Mouse (Mus musculus): ENCODE data around the gene Sec24d. TPM values are rescaled to one million over a fixed set of nuclear protein-coding genes. Genes with fewer than 3 reads are reported as not detected.
"Not testable (repeated sequence)": the region's sequence is repeated elsewhere in the genome, so short reads cannot be mapped to it uniquely, and the experiment has no call there.

Sec24d gene
- total RNA-seq, 2 experiments from 2014 or later: 65.0 to 67.8 TPM

DNA sequence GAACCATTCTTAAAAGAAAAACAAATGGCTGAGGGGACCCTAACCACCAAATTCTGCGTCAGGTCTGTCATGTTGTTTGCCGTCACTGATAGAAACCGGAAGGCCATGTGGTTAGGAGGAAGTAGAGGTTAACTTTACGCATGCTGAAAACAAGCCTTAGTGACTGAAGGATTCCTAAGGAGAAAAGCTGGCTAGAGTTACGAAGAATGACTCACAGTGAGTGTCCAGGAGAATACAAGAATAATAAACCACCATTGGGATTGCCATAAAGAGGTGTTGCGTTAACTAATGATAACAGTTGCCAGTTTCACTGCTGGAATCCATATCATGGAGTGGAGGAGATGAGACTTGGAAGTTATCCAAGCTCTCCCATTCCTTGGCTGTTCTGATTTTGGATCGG is 67.7 kb downstream of the Sec24d start:
- intact Hi-C loops (cut with DNase I): no loop called here
- DNase-seq: no peak

DNA sequence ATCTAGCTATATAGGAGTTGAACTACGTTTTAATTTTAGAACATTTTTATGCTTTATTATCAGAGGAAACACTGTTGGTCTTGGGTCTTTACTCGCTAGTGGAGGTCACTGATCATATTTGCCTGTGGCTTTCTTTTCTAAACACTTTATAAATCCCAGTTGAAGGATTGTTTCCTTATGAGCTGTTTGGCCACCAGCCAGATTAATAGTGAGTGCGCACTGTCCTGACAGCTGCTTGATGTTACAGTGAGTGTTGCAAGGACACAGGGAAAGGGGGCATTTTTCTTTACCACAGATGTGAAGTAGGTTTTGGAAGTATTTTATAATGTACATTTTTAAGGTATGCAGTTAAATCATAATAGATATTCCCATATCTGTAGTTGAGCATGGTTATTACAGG is 68.2 kb downstream of the Sec24d start:
- intact Hi-C loops (cut with DNase I): no loop called here
- DNase-seq: peak; percentile 47 to 60

DNA sequence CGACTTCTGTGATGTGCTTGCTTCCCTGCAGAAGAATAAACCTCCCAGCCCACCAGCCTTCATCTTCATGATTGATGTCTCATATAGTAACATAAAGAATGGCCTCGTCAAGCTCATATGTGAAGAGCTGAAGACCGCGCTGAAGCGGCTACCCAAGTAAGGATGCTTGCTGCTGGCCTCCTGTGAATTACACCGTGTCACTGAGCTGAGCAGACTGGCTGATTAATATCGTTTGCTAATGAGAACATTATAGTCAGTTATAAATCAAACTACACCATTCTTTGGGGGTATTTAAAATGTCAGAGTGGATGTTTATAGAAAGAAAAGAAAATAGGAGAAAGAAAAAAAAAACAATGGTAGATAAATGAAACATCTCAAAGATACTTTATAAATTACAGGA is 69.2 kb downstream of the Sec24d start:
- intact Hi-C loops (cut with DNase I): no loop called here
- DNase-seq: no peak

DNA sequence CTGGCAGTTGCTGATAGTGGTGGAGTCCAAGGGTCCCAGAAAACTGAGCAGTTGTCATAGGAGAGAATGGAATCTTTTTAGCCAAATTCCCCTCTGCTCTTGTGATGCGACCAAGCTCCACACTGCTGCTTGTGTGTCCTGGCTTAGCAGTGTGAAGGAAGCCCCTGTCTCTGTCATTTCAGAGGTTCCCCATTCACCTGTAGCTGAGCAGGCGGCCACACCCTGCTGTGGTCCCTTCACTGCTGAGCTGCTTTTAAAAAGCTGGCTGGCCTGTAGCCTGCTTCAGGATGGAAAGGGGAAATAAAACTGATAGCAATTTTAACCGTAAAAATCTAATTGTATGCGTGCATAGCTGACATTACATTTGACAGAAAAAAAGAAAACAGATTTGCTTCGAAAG is 69.7 kb downstream of the Sec24d start:
- intact Hi-C loops (cut with DNase I): no loop called here
- DNase-seq: no peak

DNA sequence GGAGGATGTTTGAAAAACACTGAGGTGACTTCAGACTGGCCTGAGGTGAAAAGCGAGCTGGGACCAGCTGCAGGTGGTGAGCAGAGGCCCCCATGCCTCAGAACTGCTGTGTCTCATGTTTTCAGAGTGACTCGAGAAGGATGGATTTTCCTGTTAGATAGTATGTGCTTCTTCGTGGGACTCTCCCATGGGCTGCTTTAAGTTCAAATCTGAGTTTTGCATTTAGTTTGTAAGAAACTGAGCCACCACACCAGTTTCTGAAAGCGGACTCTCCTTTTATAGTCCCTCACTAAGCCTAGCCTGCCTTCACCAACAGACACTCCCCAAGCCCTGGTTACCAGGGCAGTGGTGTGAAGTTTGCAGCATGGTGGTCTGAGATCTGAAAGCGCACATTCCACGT is 70.6 kb downstream of the Sec24d start:
- intact Hi-C loops (cut with DNase I): no loop called here
- no peak for DNase-seq

DNA sequence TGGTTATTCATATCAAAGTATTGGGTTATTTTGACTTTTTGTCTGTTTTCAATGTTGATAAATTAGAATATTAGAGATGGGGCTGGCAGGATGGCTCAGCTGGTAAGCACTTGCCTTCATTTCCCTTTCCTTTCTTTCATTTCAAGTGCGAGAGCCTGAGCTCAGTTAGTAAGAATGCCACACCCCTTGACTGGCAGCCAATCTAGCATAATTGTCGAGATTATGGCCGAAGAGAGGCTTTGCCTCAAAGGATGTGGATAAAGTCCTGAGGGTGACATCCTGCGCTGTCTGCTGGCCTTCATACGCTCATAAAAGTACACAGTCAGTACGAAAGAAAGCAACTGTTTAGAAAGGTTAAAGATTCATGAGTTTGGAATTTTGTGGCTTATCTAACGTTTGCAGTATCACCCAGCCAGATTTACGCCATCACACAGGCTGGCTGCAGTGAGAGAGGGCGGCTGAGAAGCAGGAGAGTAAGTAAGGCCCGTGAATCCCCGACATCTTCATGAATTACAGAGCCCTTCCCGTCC is 71.5 kb downstream of the Sec24d start:
- DNase-seq: peak in 1 of 2 experiments; percentile 35
- intact Hi-C loops (cut with DNase I): no loop called here

DNA sequence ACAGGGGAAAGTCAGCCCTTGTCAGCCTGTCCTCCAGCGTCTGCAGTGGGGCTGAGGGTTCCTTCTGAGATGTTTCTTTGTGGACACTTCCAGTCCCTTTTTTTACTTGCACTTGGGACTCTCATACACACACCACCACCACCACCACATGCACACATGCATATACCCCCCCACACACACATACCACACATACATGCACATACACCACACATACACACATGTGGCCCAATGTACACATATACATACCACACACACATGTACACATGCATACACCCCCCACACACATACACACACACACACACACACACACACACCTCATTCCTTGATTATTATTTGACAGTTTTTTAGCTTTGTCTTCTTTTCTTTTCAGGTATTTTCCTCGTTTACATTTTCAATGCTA is 73.8 kb downstream of the Sec24d start:
- intact Hi-C loops (cut with DNase I): loop anchor here (10.0 kb wide), 1 partner anchor 386 kb away; no protein-coding TSS in a partner anchor
- no peak for DNase-seq

DNA sequence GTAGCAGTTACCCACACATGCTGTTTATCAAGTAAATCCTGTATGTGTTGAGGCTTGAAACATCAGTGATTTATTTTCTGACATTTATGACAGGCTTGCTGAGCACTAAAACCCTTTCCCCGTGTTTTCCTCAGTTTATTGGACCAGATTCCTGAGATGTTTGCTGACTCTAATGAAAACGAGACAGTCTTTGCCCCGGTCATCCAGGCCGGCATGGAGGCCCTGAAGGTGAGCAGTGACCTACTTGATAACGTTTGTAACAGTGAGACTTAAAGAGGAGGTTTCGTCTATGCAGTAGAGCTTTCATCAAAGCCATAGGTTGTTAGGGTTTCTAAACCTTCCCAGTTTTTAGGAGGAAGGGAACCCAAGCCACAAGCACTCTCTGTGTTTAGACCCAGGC is 76.4 kb downstream of the Sec24d start:
- DNase-seq: no peak

DNA sequence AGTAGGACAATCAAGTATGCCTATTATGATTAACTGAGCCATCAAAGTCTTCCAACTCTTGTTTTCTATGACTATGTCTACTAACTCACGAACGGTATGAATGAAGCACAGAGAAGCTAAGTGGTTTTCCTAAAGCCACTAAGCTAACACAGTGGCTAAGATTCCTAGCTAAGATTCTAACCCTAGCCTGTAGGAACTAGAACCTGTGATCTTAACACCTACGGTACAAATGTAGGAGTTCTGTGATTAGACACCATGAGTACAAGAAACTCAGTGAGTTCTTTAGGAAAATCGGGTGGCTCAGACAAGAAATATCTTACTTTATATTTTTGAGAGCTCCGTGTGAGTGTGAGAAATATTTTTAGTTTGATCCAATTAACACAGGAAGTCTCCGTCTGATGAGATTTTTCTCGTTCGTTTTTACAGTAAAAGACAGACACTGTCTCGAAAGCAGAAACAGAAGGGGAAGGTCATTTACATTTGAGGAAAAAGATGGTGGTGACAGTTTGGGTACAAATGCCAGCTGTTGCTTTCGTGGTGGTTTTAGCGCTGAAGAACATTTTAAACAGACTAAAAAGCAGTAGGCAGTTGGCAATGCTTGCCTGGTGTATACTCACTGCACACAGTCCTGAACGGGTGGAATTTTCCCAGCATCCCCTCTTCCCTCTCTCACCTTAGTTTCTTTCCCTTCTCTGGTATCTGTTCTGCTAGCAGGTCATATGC is 81.0 kb downstream of the Sec24d start:
- intact Hi-C loops (cut with DNase I): loop anchor here (10.0 kb wide), 1 partner anchor 393 kb away; no protein-coding TSS in a partner anchor
- DNase-seq: no peak

More for the DNA sequence above, 76.4 kb downstream of the Sec24d start:
- intact Hi-C loops (cut with DNase I): loop anchor here (10.0 kb wide), 1 partner anchor 389 kb away; no protein-coding TSS in a partner anchor

DNA sequence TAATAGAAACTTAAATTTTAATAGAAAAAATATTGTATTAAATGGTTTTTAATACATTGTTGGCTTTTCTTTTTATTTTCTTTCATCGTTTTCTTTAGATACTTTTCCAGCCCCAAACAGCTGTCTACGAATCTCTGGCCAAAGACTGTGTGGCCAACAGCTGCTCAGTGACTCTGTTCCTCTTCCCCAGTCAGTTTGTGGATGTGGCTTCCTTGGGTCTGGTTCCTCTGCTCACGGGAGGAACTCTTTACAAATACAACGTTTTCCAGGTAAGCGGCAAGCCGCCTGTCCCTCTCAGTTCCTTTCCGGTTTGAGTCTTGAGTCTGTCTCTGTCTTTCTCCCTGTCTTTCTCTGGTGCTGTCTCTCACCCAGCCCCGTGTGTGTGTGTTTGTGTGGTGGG is 83.3 kb downstream of the Sec24d start:
- intact Hi-C loops (cut with DNase I): loop anchor here (2.0 to 10.0 kb wide), 2 partner anchors 26 to 416 kb away; no protein-coding TSS in a partner anchor
- DNase-seq: no peak

DNA sequence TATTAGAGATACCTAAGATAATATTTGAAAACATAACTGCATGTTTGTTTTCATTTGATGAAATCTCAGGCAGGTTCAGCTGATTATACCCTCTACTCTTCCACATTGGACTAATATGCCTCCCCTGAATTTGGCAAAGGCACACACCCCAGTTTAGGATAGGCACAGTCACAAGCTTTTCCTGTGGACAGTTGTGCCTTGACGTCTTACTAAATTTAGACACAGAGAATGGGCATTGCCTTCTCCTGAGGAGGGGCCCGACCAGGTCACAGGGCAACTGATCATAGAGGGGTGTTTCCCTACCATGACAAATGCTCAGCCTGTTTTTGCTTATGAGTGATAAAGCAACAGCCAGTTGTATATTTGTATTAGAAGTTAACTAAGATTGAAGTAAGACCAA is 84.3 kb downstream of the Sec24d start:
- intact Hi-C loops (cut with DNase I): loop anchor here (2.0 to 10.0 kb wide), 2 partner anchors 27 to 417 kb away; no protein-coding TSS in a partner anchor

DNA sequence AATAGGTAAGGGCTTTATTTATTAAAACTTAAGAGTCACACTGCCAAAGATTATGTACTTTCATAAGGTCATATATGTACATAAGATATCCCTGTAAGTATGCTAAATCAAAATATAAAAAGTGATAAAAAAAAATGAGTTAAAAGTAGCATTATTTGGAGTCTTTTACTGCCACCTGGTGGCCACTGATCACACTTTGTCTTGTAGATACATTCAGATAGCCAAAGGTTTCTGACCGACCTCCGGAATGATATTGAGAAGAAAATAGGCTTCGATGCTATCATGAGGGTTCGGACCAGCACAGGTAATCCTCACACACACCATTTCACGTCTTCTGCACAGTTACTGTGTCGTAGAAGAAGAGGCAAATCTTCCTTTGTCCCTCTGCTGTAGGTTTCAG is 85.9 kb downstream of the Sec24d start:
- peak in 1 of 2 experiments; percentile 69 for DNase-seq
- intact Hi-C loops (cut with DNase I): loop anchor here (2.0 to 10.0 kb wide), 3 partner anchors 184 to 418 kb away; no protein-coding TSS in a partner anchor

More for the DNA sequence above, 84.3 kb downstream of the Sec24d start:
- DNase-seq: no peak

DNA sequence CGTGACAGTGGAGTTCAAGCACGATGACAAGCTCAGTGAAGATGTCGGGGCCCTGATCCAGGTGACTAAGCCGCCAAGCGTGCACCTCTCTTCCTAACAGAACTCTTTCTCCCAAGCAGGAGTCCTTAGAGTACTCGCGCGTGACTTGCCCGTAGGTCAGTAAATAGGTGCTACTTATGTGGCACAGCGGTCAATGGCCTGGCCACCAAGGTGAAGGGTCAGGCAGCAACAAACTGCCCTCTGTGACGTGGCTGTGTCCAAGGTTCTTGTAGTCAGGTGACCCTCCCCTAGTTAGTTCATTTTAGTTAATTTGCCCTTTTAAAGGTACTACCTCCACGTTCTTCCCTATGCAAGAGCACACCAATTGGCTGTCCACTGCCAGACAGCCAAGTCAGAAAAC is 86.4 kb downstream of the Sec24d start:
- intact Hi-C loops (cut with DNase I): loop anchor here (2.0 to 10.0 kb wide), 3 partner anchors 185 to 419 kb away; no protein-coding TSS in a partner anchor
- no peak for DNase-seq

DNA sequence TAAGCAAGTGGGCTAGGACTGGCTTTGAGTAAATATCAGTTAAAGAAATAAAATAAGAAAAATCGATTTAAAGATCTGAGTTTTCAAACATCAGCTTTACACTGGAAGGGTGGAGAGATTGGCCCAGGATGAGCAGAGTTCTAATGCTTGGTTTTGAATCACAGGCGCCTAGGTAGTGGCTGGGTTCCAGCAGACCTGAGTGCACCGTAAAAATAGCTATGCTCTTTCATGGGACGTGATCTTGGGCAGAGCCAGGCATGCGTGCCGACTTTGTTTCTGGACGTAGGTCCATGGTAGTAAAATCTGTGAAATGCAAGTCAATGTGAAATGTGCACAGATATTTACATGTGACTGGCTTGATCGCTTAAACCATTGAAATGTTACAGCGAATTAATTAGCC is 87.1 kb downstream of the Sec24d start:
- intact Hi-C loops (cut with DNase I): loop anchor here (10.0 kb wide), 1 partner anchor 420 kb away; no protein-coding TSS in a partner anchor
- DNase-seq: peak; percentile 57 to 71

DNA sequence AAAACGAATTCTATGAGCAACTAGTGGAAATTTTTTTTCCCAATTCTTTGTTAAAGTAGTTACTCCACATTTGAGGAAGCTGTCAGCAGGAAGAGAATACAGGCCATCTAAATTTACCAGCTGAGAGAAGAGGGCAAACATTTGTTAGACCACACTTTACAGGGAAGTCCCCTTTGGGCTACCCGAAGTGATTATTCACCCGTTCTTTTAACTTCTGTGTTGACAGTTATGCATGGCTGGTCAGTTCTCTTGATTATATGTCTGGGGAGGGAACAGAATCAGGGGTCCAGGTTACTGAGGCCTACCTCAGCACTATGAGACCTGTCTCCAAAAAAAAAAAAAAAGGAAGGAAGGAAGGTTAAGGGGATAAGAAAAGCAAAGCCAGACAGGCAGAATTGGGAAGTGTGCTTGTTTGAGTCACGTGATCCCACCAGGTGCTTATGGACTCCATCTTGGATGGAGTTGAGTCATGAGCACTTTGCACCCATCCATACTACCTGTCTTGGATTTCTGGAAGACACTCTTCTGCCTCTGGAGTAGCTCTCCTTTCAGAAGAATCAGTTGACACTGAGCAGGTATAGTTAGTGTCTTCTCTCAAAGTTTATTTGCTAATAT is 89.2 kb downstream of the Sec24d start:
- no peak for DNase-seq
- intact Hi-C loops (cut with DNase I): loop anchor here (10.0 kb wide), 1 partner anchor 422 kb away; no protein-coding TSS in a partner anchor

DNA sequence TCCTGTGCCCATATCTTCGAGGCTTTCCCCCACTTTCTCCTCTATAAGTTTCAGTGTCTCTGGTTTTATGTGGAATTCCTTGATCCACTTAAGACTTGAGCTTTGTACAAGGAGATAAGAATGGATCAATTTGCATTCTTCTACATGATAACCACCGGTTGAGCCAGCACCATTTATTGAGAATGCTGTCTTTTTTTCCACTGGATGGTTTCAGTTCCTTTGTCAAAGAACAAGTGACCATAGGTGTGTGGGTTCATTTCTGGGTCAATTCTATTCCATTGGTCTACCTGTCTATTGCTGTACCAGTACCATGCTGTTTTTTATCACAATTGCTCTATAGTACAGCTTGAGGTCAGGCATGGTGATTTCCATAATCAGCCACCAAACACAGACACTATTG is 99.6 kb downstream of the Sec24d start:
- DNase-seq; intact Hi-C loops (cut with DNase I): not testable (repeated sequence)

DNA sequence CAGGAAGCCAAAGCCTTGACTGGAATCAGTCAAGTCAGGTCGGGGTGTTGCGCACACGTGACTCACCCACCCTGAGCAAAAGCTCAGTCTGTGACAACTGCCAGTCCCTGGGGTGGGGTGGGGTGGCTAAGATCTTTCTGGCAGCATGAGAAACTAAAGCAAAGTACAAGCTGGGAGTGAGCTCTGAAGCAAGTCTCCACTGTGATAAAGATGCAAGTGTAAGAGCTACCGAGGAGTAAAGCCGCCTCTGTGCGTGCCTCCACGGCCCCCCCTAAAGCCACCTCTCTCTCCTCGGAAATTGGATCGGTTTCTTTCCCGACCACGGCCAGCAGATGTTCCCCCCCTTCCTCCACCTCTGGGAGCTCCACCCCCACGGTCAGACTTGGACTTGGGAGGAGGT is 101.9 kb downstream of the Sec24d start:
- DNase-seq: no peak
- intact Hi-C loops (cut with DNase I): no loop called here

DNA sequence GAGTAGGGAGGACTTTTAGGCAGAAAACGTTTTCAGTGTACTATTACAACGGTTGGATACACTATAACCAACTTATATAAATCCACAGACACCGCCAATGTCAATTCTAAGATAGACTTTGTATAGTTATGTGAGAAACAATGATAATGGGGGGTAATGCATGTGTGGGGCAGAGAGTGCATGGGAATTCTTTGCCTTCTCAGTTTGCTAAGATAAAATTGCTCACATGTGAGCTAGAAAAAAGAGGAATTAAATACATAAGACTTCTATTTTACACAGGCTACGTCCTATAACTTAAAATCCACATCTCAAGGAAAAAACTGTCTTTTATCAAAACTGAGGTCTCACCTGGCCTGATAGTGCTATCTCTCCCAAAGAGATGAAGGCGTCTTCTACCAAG is 103.7 kb downstream of the Sec24d start:
- intact Hi-C loops (cut with DNase I): loop anchor here (5.0 kb wide), 2 partner anchors 139 to 204 kb away; no protein-coding TSS in a partner anchor

DNA sequence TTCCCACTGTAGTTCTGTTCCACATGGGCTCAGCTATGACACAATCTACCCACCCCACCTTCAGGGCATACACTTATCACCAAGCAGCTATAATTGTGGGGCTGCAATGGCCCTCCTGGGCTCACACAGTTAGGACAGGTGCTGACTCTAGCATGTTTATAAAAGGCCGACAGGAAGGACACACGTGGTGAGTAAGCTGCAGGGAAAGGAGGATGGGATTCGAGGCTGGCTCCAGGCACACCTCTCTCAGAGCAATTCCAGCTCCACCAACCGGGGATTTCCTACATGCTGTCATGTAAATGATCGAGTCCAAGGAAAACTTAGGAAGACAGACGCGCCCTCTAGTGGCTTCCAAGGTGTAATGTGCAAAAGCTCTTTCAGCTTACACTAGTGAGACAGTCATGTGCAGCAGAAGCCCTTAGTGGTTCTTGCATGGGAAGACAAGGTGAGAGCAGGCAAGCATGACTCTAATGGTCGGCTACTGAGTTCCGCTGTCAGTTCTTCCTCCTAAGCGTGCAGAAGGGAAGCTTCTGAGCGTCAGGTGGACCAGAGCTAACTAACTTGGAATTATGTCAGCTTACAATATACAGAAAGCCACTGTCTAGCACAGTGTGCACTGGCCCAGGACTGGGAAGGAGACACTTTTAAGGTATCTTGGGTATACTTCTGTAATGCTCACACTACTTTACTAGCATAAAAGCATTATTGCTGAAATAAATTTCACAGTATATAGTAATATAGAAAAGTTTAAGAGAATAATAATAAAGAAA is 104.7 kb downstream of the Sec24d start:
- intact Hi-C loops (cut with DNase I): loop anchor here (5.0 kb wide), 2 partner anchors 140 to 205 kb away; no protein-coding TSS in a partner anchor

More for the DNA sequence above, 103.7 kb downstream of the Sec24d start:
- no peak for DNase-seq

DNA sequence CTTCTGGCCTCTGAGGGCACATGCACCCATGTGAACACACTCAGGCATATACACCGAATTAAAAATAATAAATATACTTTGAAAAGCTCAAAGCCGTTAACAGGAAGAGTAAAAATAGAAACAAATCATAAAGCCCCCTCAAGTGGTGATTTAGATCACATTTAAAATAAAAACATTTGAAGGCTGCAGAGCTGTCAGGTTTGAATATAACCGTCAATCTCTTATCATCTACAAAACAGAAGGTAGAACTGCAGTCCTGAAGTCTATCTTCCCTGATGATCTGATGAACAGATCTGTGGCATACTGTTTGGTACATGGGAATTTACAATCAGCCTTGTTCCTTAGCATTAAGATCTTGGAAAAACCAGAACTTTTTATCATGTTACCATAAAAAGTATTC is 109.3 kb downstream of the Sec24d start:
- intact Hi-C loops (cut with DNase I): no loop called here

More for the DNA sequence above, 104.7 kb downstream of the Sec24d start:
- DNase-seq: peak; percentile 84 to 88

More for the DNA sequence above, 109.3 kb downstream of the Sec24d start:
- DNase-seq: no peak

Measured in heart, postnatal 10 days (tissue).